Mouse (Mus musculus) heart, postnatal 0 days (tissue): ENCODE measurements at regions not wholly inside any gene's neighbourhood (a gene's known extent, or its start where the extent isn't known, plus 50 kb on each side); places are given as distances from the start of the nearest gene placed in this dataset.

Experiments
- CTCF ChIP-seq: IDR thresholded peaks from 2 replicates; pipeline ENCODE4 v1.5.1; 2016; ENCODE audit warnings: antibody characterized with exemption, control low read depth, low read depth
- EP300 ChIP-seq: IDR thresholded peaks from 2 replicates; pipeline ENCODE4 v1.6.1; 2016; ENCODE audit warnings: antibody characterized with exemption, low read depth

- no peak for TF ChIP-seq CTCF
- TF ChIP-seq EP300: no peak
These were observed 638.9 kb downstream of the Stpg2 start for GRCm38 (mm10) chr3:139844443-139844842.
